Mouse (Mus musculus): ENCODE data around the gene Bcl2l10. TPM values are rescaled to one million over a fixed set of nuclear protein-coding genes. Genes with fewer than 3 reads are reported as not detected.

The Bcl2l10 gene
- polyA plus RNA-seq, 1 experiment from 2014 or later = not detected

- 33% methylated on average over 1 of the region's 1 CpGs for WGBS
- DNase-seq (no peak), ATAC-seq (ENCODE audit: low FRiP score, low TSS enrichment) (no peak)
- H3K27ac ChIP-seq (replicated peaks; ENCODE audit: low read depth, low read length) = no peak overlapping the region
- no peak overlapping the region for H3K9ac ChIP-seq (replicated peaks; ENCODE audit: low read length)
- no peaks in the 10 kb centered on the region for H3K9me3 ChIP-seq (ENCODE audit: control insufficient read depth, low read length)
- H3K4me1 ChIP-seq (ENCODE audit: control insufficient read depth, insufficient read depth, low read length) = no peaks in the 10 kb centered on the region
- H3K27me3 ChIP-seq (ENCODE audit: control insufficient read depth, insufficient read depth, low read length) = no peaks in the 10 kb centered on the region
- H3K4me3 ChIP-seq (replicated peaks; ENCODE audit: low read depth, low read length) = no peak overlapping the region
- H3K36me3 ChIP-seq (ENCODE audit: control insufficient read depth, insufficient read depth, low read length) = no peaks in the 10 kb centered on the region
- H3K4me2 ChIP-seq (ENCODE audit: low read length) = no peak overlapping the region
These were observed 28.9 kb downstream of the Bcl2l10 start for GRCm38 (mm10) chr9:75376428-75376827.

DNA sequence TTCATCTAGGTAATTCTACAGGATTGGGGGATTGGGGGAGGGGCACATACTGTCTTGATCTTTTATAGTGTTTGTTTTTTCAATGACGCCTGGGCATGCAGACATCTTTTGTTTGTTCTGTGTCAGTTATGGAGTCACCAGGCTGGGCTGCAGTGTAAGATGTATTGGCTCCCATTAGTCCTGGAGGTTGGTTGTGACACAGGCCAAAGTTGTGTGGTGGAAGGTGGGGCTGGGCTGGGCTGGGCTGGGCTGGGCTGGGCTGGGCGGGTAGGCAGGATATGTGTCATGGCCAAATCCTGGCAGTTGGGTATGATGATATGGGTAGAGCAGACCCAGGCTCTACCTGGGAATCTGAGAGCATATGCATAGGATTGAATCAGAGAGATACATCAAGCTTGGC is 31.2 kb downstream of the Bcl2l10 start:
- Histone ChIP-seq H3K27ac (replicated peaks; ENCODE audit: low read depth, low read length) (no peak overlapping the region), H3K4me3 (replicated peaks; ENCODE audit: low read depth, low read length) (no peak overlapping the region), H3K27me3 (ENCODE audit: control insufficient read depth, insufficient read depth, low read length) (no peaks in the 10 kb centered on the region), H3K9me3 (ENCODE audit: control insufficient read depth, low read length) (no peaks in the 10 kb centered on the region), H3K4me1 (ENCODE audit: control insufficient read depth, insufficient read depth, low read length) (no peaks in the 10 kb centered on the region), H3K9ac (replicated peaks; ENCODE audit: low read length) (no peak overlapping the region), H3K4me2 (ENCODE audit: low read length) (no peak overlapping the region), H3K36me3 (ENCODE audit: control insufficient read depth, insufficient read depth, low read length) (no peaks in the 10 kb centered on the region)
- ATAC-seq (ENCODE audit: low FRiP score, low TSS enrichment) (no peak), DNase-seq (no peak)
- 98% methylated on average over 2 of the region's 2 CpGs for WGBS

DNA sequence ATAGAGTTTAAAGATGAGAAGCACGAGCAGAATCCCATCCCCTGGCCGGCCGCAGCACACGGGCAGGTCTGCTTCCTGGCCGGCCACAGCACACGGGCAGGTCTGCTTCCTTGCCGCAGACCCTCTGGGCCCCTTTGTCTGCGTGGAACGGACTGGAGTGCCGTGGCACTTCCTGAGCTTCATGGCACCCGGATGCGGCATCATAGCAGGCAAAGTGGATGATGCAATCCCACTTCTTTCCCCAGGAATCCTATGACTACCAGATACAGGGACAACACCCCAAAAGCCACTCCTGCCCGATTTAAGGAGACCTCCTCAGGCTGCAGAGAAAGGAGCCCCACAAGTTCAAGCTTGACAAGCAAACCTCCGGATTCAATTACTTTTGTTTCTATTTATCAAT is 35.3 kb downstream of the Bcl2l10 start:
- H3K4me1 ChIP-seq (ENCODE audit: control insufficient read depth, insufficient read depth, low read length) = no peaks in the 10 kb centered on the region
- H3K27me3 ChIP-seq (ENCODE audit: control insufficient read depth, insufficient read depth, low read length) = no peaks in the 10 kb centered on the region
- H3K9ac ChIP-seq (replicated peaks; ENCODE audit: low read length) = no peak overlapping the region
- ATAC-seq (ENCODE audit: low FRiP score, low TSS enrichment) (no peak), DNase-seq (no peak)
- no peak overlapping the region for H3K4me3 ChIP-seq (replicated peaks; ENCODE audit: low read depth, low read length)
- H3K9me3 ChIP-seq (ENCODE audit: control insufficient read depth, low read length) = no peaks in the 10 kb centered on the region
- H3K4me2 ChIP-seq (ENCODE audit: low read length) = no peak overlapping the region
- peaks cover 15% of the 10 kb centered on the region for H3K36me3 ChIP-seq (ENCODE audit: control insufficient read depth, insufficient read depth, low read length)
- H3K27ac ChIP-seq (replicated peaks; ENCODE audit: low read depth, low read length) = no peak overlapping the region
- 94% methylated on average over 14 of the region's 14 CpGs for WGBS

GRCm38 (mm10) chr9:75383785-75384184 is 36.2 kb downstream of the Bcl2l10 start:
- Histone ChIP-seq H3K27ac (replicated peaks; ENCODE audit: low read depth, low read length) (no peak overlapping the region), H3K4me1 (ENCODE audit: control insufficient read depth, insufficient read depth, low read length) (no peaks in the 10 kb centered on the region), H3K9me3 (ENCODE audit: control insufficient read depth, low read length) (no peaks in the 10 kb centered on the region), H3K9ac (replicated peaks; ENCODE audit: low read length) (no peak overlapping the region), H3K4me2 (ENCODE audit: low read length) (no peak overlapping the region), H3K4me3 (replicated peaks; ENCODE audit: low read depth, low read length) (no peak overlapping the region), H3K36me3 (ENCODE audit: control insufficient read depth, insufficient read depth, low read length) (peaks cover 21% of the 10 kb centered on the region), H3K27me3 (ENCODE audit: control insufficient read depth, insufficient read depth, low read length) (no peaks in the 10 kb centered on the region)
- 83% methylated on average over 9 of the region's 9 CpGs for WGBS
- DNase-seq (no peak), ATAC-seq (ENCODE audit: low FRiP score, low TSS enrichment) (no peak)

- no peaks in the 10 kb centered on the region for H3K27me3 ChIP-seq (ENCODE audit: control insufficient read depth, insufficient read depth, low read length)
- no peak overlapping the region for H3K9ac ChIP-seq (replicated peaks; ENCODE audit: low read length)
- no peak overlapping the region for H3K27ac ChIP-seq (replicated peaks; ENCODE audit: low read depth, low read length)
- no peak for ATAC-seq (ENCODE audit: low FRiP score, low TSS enrichment)
- DNase-seq = no peak
- no peaks in the 10 kb centered on the region for H3K9me3 ChIP-seq (ENCODE audit: control insufficient read depth, low read length)
- H3K4me2 ChIP-seq (ENCODE audit: low read length) = no peak overlapping the region
- H3K4me1 ChIP-seq (ENCODE audit: control insufficient read depth, insufficient read depth, low read length) = no peaks in the 10 kb centered on the region
- 84% methylated on average over 3 of the region's 3 CpGs for WGBS
- no peak overlapping the region for H3K4me3 ChIP-seq (replicated peaks; ENCODE audit: low read depth, low read length)
- H3K36me3 ChIP-seq (ENCODE audit: control insufficient read depth, insufficient read depth, low read length) = peaks cover 28% of the 10 kb centered on the region
These were observed 36.9 kb downstream of the Bcl2l10 start for GRCm38 (mm10) chr9:75384337-75384962.

GRCm38 (mm10) chr9:75385218-75385974 is 37.8 kb downstream of the Bcl2l10 start:
- Histone ChIP-seq H3K36me3 (ENCODE audit: control insufficient read depth, insufficient read depth, low read length) (peaks cover 36% of the 10 kb centered on the region), H3K9me3 (ENCODE audit: control insufficient read depth, low read length) (no peaks in the 10 kb centered on the region), H3K4me3 (replicated peaks; ENCODE audit: low read depth, low read length) (no peak overlapping the region), H3K4me1 (ENCODE audit: control insufficient read depth, insufficient read depth, low read length) (no peaks in the 10 kb centered on the region), H3K4me2 (ENCODE audit: low read length) (no peak overlapping the region), H3K9ac (replicated peaks; ENCODE audit: low read length) (no peak overlapping the region), H3K27ac (replicated peaks; ENCODE audit: low read depth, low read length) (no peak overlapping the region), H3K27me3 (ENCODE audit: control insufficient read depth, insufficient read depth, low read length) (no peaks in the 10 kb centered on the region)
- 79% methylated on average over 9 of the region's 9 CpGs for WGBS
- no peak for DNase-seq
- ATAC-seq (ENCODE audit: low FRiP score, low TSS enrichment) = no peak

DNA sequence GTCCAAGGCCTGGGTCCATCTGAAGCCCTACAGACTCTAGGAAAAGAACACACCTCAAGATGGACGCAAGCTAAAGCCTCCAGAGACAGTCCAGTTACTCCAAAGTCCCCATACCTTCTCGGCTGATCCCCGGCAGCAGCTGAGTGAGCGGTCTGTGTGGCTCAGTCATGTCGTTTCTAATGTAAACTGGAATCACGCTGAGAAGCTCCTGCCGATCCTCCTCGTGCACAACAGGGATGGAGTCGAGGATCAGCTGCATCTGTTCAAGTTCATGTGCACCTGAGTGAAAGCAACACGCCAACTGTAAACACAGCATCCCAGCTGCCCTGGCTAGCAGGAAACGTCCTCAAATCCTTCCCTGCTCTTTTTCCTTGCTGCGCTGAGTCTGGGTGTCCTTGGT is 45.7 kb downstream of the Bcl2l10 start:
- Histone ChIP-seq H3K4me2 (ENCODE audit: low read length) (no peak overlapping the region), H3K27me3 (ENCODE audit: control insufficient read depth, insufficient read depth, low read length) (no peaks in the 10 kb centered on the region), H3K27ac (replicated peaks; ENCODE audit: low read depth, low read length) (no peak overlapping the region), H3K9ac (replicated peaks; ENCODE audit: low read length) (no peak overlapping the region), H3K4me1 (ENCODE audit: control insufficient read depth, insufficient read depth, low read length) (no peaks in the 10 kb centered on the region), H3K4me3 (replicated peaks; ENCODE audit: low read depth, low read length) (no peak overlapping the region), H3K9me3 (ENCODE audit: control insufficient read depth, low read length) (no peaks in the 10 kb centered on the region), H3K36me3 (ENCODE audit: control insufficient read depth, insufficient read depth, low read length) (peaks cover 88% of the 10 kb centered on the region)
- no peak for DNase-seq
- 85% methylated on average over 12 of the region's 12 CpGs for WGBS
- ATAC-seq (ENCODE audit: low FRiP score, low TSS enrichment) = no peak

DNA sequence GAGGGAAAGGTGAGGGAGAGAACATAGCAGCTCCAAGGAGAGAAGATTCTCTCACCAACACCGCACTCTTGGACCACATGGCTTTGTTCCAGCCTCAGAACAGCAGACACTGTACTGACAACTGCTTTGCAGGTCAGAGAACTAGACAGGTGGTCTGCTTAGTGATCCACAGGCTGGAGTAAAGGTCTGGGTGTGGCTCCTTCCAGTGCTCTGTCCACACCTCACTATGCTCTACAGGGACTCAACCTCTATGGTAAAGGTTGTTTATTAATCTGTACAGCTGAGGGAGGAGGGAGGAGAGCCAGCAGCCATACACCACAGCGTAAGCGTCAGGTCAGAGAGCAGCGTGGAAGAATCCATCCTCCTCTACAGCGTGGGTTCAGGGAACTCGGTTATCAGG is 48.4 kb downstream of the Bcl2l10 start:
- WGBS = 95% methylated on average over 6 of the region's 6 CpGs

DNA sequence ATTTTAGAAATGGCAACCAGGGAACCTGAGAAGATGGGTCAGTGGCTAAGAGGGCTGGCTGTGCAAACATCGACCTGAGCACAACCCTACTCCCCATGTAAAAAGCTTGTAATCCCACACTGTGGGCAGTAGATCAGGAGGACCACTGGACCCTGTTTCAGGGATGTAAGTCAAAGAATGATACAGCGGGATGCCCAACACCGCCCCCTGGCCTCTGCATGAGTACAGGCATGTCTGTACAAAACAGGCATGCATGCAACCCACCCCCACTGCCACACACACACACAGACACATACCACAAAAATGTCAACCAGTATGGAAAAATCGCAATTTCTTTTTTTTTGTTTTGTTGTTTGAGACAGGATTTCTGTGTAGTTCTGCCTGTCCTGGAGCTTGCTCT is 51.5 kb downstream of the Bcl2l10 start:
- Histone ChIP-seq H3K9me3 (ENCODE audit: control insufficient read depth, low read length) (no peaks in the 10 kb centered on the region), H3K27ac (replicated peaks; ENCODE audit: low read depth, low read length) (no peak overlapping the region), H3K36me3 (ENCODE audit: control insufficient read depth, insufficient read depth, low read length) (peaks cover 35% of the 10 kb centered on the region), H3K4me1 (ENCODE audit: control insufficient read depth, insufficient read depth, low read length) (0 out of 2 replicates have a peak, but pooled peaks cover 5% of the 10 kb centered on the region), H3K9ac (replicated peaks; ENCODE audit: low read length) (no peak overlapping the region), H3K4me3 (replicated peaks; ENCODE audit: low read depth, low read length) (no peak overlapping the region), H3K4me2 (ENCODE audit: low read length) (no peak overlapping the region), H3K27me3 (ENCODE audit: control insufficient read depth, insufficient read depth, low read length) (no peaks in the 10 kb centered on the region)
- WGBS = 93% methylated on average over 4 of the region's 4 CpGs
- DNase-seq (no peak), ATAC-seq (ENCODE audit: low FRiP score, low TSS enrichment) (no peak)

More for the DNA sequence above, 48.4 kb downstream of the Bcl2l10 start:
- H3K4me1 ChIP-seq (ENCODE audit: control insufficient read depth, insufficient read depth, low read length) = no peaks in the 10 kb centered on the region
- H3K36me3 ChIP-seq (ENCODE audit: control insufficient read depth, insufficient read depth, low read length) = peaks cover 63% of the 10 kb centered on the region
- H3K27me3 ChIP-seq (ENCODE audit: control insufficient read depth, insufficient read depth, low read length) = no peaks in the 10 kb centered on the region
- no peak overlapping the region for H3K4me2 ChIP-seq (ENCODE audit: low read length)
- H3K27ac ChIP-seq (replicated peaks; ENCODE audit: low read depth, low read length) = no peak overlapping the region
- H3K4me3 ChIP-seq (replicated peaks; ENCODE audit: low read depth, low read length) = no peak overlapping the region
- no peak overlapping the region for H3K9ac ChIP-seq (replicated peaks; ENCODE audit: low read length)
- DNase-seq = no peak
- no peaks in the 10 kb centered on the region for H3K9me3 ChIP-seq (ENCODE audit: control insufficient read depth, low read length)
- no peak for ATAC-seq (ENCODE audit: low FRiP score, low TSS enrichment)

Measured in midbrain, embryonic 14.5 days (tissue).